24 mouse cellular contexts compared by ENCODE assay signal in the genomic region with DNA sequence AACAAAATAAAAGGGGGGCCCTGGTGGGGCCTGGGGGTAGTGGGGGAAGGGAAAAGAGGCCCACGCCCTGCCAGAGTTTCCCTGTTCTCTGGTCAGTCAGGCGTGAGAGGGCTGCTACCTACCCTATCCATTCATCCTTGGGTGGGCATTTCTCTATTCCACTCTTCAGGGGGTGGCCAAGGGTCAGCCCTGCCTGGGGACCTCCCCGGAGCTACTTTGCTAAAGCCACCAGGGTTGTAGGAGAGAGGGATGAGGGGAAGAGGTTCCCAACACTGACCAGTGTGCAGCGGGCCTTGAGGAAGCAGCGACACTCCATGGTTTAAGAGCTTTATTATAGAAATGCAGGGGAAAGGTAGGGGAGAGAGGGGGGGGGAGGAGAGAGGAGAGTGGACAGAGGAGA.
A peak's percentile ranks its signal among the peaks of the same experiment; 100 is the strongest.
DNase-seq lines count a peak whose midpoint lies in the region; ATAC-seq lines count a peak whose summit lies in the region.
"Had no signal": no experiment of that assay in that cellular context is flagged by ENCODE, and none has a peak within 500 bp of the region (broad histone marks: within the 10 kb centered on the region; RNA-seq: fewer than 3 reads in every experiment).

No protein-coding gene starts in this region.

- peak; percentile 5 for DNase-seq in hindbrain, embryonic 10.5 days (ENCODE audit: low spot score)
- DNase-seq in hindbrain, embryonic 14.5 days (ENCODE audit: low spot score) = no peak
- no peak for DNase-seq in kidney, adult 18-20 months
- peak; percentile 5 for DNase-seq in retina, postnatal 1 day
- DNase-seq in retina, embryonic 14.5 days (ENCODE audit: low spot score) = no peak
- DNase-seq: adrenal gland, adult 2 months; adrenal gland, postnatal 14 days; cerebellum, adult 11 months; cerebellum, adult 2 months; cerebellum, adult 9-11 months; cerebellum, postnatal 25 days; gastrocnemius, postnatal 10 days; gastrocnemius, postnatal 36 days; heart, adult 2 months; heart, postnatal 14 days; heart, postnatal 4 days had no signal

- H3K4me1 ChIP-seq in hindbrain, embryonic 10.5 days (replicated peaks) = peaks cover 8% of the 10 kb centered on the region
- H3K4me1 ChIP-seq in hindbrain, embryonic 14.5 days (replicated peaks; ENCODE audit: control insufficient read depth, insufficient read depth, low read length) = no peaks in the 10 kb centered on the region
- H3K4me1 ChIP-seq in kidney, embryonic 16.5 days (ENCODE audit: insufficient read depth, low read length) = no peaks in the 10 kb centered on the region
- H3K4me1 ChIP-seq: forebrain, embryonic 13.5 days; heart, embryonic 10.5 days; heart, embryonic 13.5 days; hindbrain, embryonic 12.5 days had no signal

- WGBS in hindbrain, embryonic 10.5 days = 28% methylated on average over 5 of the region's 5 CpGs
- WGBS in hindbrain, embryonic 14.5 days = 28% methylated on average over 5 of the region's 5 CpGs
- 62% methylated on average over 5 of the region's 5 CpGs for WGBS in kidney, embryonic 16.5 days

- H3K4me3 ChIP-seq in hindbrain, embryonic 10.5 days = no peak overlapping the region
- no peak overlapping the region for H3K4me3 ChIP-seq in hindbrain, embryonic 14.5 days (replicated peaks; ENCODE audit: low read length)
- no peak overlapping the region for H3K4me3 ChIP-seq in kidney, embryonic 16.5 days (ENCODE audit: low read length)
- H3K4me3 ChIP-seq: forebrain, embryonic 13.5 days; heart, adult 2 months; heart, embryonic 10.5 days; heart, embryonic 13.5 days; hindbrain, embryonic 12.5 days had no signal

- no peak for ATAC-seq in hindbrain, embryonic 14.5 days (ENCODE audit: low FRiP score)
- peak; percentile 74 for ATAC-seq in kidney, embryonic 16.5 days (ENCODE audit: low FRiP score, low TSS enrichment)
- ATAC-seq: CD4-positive, CD25-positive, alpha-beta regulatory T cell, adult 4 months; forebrain, embryonic 13.5 days; forebrain, embryonic 16.5 days; hindbrain, embryonic 16.5 days had no signal

- no peaks in the 10 kb centered on the region for H3K27me3 ChIP-seq in hindbrain, embryonic 10.5 days (ENCODE audit: insufficient read depth, poor library complexity, severe bottlenecking)
- no peaks in the 10 kb centered on the region for H3K27me3 ChIP-seq in hindbrain, embryonic 14.5 days (ENCODE audit: control insufficient read depth, insufficient read depth, low read length)
- H3K27me3 ChIP-seq in kidney, embryonic 16.5 days (ENCODE audit: insufficient read depth, low read length) = no peaks in the 10 kb centered on the region
- H3K27me3 ChIP-seq: forebrain, embryonic 13.5 days; heart, embryonic 13.5 days; hindbrain, embryonic 12.5 days had no signal

- H3K27ac ChIP-seq in hindbrain, embryonic 10.5 days = no peak overlapping the region
- H3K27ac ChIP-seq in hindbrain, embryonic 14.5 days = no peak overlapping the region
- H3K27ac ChIP-seq in kidney, embryonic 16.5 days (ENCODE audit: low read length) = no peak overlapping the region
- H3K27ac ChIP-seq: forebrain, embryonic 13.5 days; heart, adult 2 months; heart, embryonic 10.5 days; heart, embryonic 13.5 days; hindbrain, embryonic 12.5 days had no signal

- H3K9me3 ChIP-seq in hindbrain, embryonic 10.5 days = no peaks in the 10 kb centered on the region
- no peaks in the 10 kb centered on the region for H3K9me3 ChIP-seq in hindbrain, embryonic 14.5 days (ENCODE audit: control insufficient read depth, low read length)
- no peaks in the 10 kb centered on the region for H3K9me3 ChIP-seq in kidney, embryonic 16.5 days (ENCODE audit: low read length)
- H3K9me3 ChIP-seq: forebrain, embryonic 13.5 days; heart, embryonic 10.5 days; heart, embryonic 13.5 days; hindbrain, embryonic 12.5 days had no signal

- H3K36me3 ChIP-seq in hindbrain, embryonic 10.5 days = no peaks in the 10 kb centered on the region
- no peaks in the 10 kb centered on the region for H3K36me3 ChIP-seq in hindbrain, embryonic 14.5 days (replicated peaks; ENCODE audit: control insufficient read depth, insufficient read depth)
- H3K36me3 ChIP-seq in kidney, embryonic 16.5 days (ENCODE audit: insufficient read depth, low read length) = no peaks in the 10 kb centered on the region
- H3K36me3 ChIP-seq: heart, embryonic 10.5 days; heart, embryonic 13.5 days; hindbrain, embryonic 12.5 days had no signal

- no peak overlapping the region for H3K4me2 ChIP-seq in hindbrain, embryonic 14.5 days (replicated peaks)
- no peak overlapping the region for H3K4me2 ChIP-seq in kidney, embryonic 16.5 days (replicated peaks; ENCODE audit: low read depth, low read length)
- H3K4me2 ChIP-seq: forebrain, embryonic 13.5 days; heart, embryonic 13.5 days; hindbrain, embryonic 12.5 days had no signal

- H3K9ac ChIP-seq in hindbrain, embryonic 14.5 days = no peak overlapping the region
- H3K9ac ChIP-seq in kidney, embryonic 16.5 days (replicated peaks; ENCODE audit: low read length) = no peak overlapping the region
- H3K9ac ChIP-seq: forebrain, embryonic 13.5 days; heart, embryonic 13.5 days; hindbrain, embryonic 12.5 days had no signal

Comparison
In these comparisons a context has a peak if more than half of its experiments do, and no peak if none do; other contexts are left out.
1. DNase-seq: peak in hindbrain, embryonic 10.5 days (single experiment) and retina, postnatal 1 day (single experiment); none in hindbrain, embryonic 14.5 days (single experiment), kidney, adult 18-20 months (single experiment) and retina, embryonic 14.5 days (single experiment).